Mouse (Mus musculus) kidney, adult 2 months (tissue): Measurements from ENCODE around the gene Nf1.

Source experiments
- CTCF ChIP-seq: fragments of 200-500 bp; conservative IDR thresholded peaks from 2 replicates; pipeline ENCODE4 v1.5.1; 2011; ENCODE audit warnings: low read depth, mild to moderate bottlenecking, control low read depth, low read length, moderate library complexity, mixed read lengths; ENCODE audit not compliant: insufficient read depth, insufficient read length
- POLR2A ChIP-seq: fragments of 200-500 bp; IDR thresholded peaks from one replicate; pipeline ENCODE4 v1.6.1; 2011; ENCODE audit warnings: low read depth, low read length, control low read depth

- TF ChIP-seq POLR2A (no peak), CTCF (no peak)
Measured at GRCm38 (mm10) chr11:79515331-79515730, 175.8 kb downstream of the Nf1 start.
